Mouse (Mus musculus): ENCODE measurements at regions not wholly inside any gene's neighbourhood (a gene's known extent, or its start where the extent isn't known, plus 50 kb on each side); places are given as distances from the start of the nearest gene placed in this dataset.

GRCm38 (mm10) chr6:135520868-135521267 lies 158.5 kb downstream of the Emp1 start:
- in situ Hi-C loops (cut with MseI, MboI): no loop called here

- in situ Hi-C loops (cut with MseI, MboI): no loop called here
Measured at GRCm38 (mm10) chr6:135524886-135525285, 162.5 kb downstream of the Emp1 start.

GRCm38 (mm10) chr6:135525841-135526327 lies 163.5 kb downstream of the Emp1 start:
- in situ Hi-C loops (cut with MseI, MboI): no loop called here

- in situ Hi-C loops (cut with MseI, MboI): no loop called here
Measured at GRCm38 (mm10) chr6:135526460-135527160, 164.3 kb downstream of the Emp1 start.

GRCm38 (mm10) chr6:135527879-135528278 lies 165.5 kb downstream of the Emp1 start:
- in situ Hi-C loops (cut with MseI, MboI): no loop called here

- in situ Hi-C loops (cut with MseI, MboI): no loop called here
Measured at GRCm38 (mm10) chr6:135539791-135540646, 177.7 kb downstream of the Emp1 start.

- in situ Hi-C loops (cut with MseI, MboI): no loop called here
Measured at GRCm38 (mm10) chr6:135541566-135541965, 179.2 kb downstream of the Emp1 start.

GRCm38 (mm10) chr6:135542356-135542755 lies 180.0 kb downstream of the Emp1 start:
- in situ Hi-C loops (cut with MseI, MboI): no loop called here

- in situ Hi-C loops (cut with MseI, MboI): no loop called here
Measured at GRCm38 (mm10) chr6:135543390-135543789, 181.0 kb downstream of the Emp1 start.

GRCm38 (mm10) chr6:135543863-135544262 lies 181.5 kb downstream of the Emp1 start:
- in situ Hi-C loops (cut with MseI, MboI): no loop called here

GRCm38 (mm10) chr6:135550368-135550950 lies 188.1 kb downstream of the Emp1 start:
- in situ Hi-C loops (cut with MseI, MboI): no loop called here

GRCm38 (mm10) chr6:135552396-135552795 lies 190.1 kb downstream of the Emp1 start:
- in situ Hi-C loops (cut with MseI, MboI): no loop called here

GRCm38 (mm10) chr6:135559501-135559907 lies 197.2 kb downstream of the Emp1 start:
- in situ Hi-C loops (cut with MseI, MboI): no loop called here

- in situ Hi-C loops (cut with MseI, MboI): no loop called here
Measured at GRCm38 (mm10) chr6:135562267-135562666, 199.9 kb downstream of the Emp1 start.

GRCm38 (mm10) chr6:135563766-135564165 lies 201.4 kb downstream of the Emp1 start:
- in situ Hi-C loops (cut with MseI, MboI): no loop called here

- in situ Hi-C loops (cut with MseI, MboI): no loop called here
Measured at GRCm38 (mm10) chr6:135569086-135569485, 206.7 kb downstream of the Emp1 start.

GRCm38 (mm10) chr6:135575294-135575693 lies 212.9 kb downstream of the Emp1 start:
- in situ Hi-C loops (cut with MseI, MboI): no loop called here

- in situ Hi-C loops (cut with MseI, MboI): no loop called here
Measured at GRCm38 (mm10) chr6:135578728-135579127, 216.4 kb downstream of the Emp1 start.

- in situ Hi-C loops (cut with MseI, MboI): no loop called here
Measured at GRCm38 (mm10) chr6:135582567-135582966, 220.2 kb downstream of the Emp1 start.

GRCm38 (mm10) chr6:135584782-135585181 lies 222.4 kb downstream of the Emp1 start:
- in situ Hi-C loops (cut with MseI, MboI): no loop called here

- in situ Hi-C loops (cut with MseI, MboI): no loop called here
Measured at GRCm38 (mm10) chr6:135590084-135590483, 227.7 kb downstream of the Emp1 start.

GRCm38 (mm10) chr6:135591085-135591484 lies 228.7 kb downstream of the Emp1 start:
- in situ Hi-C loops (cut with MseI, MboI): no loop called here

All from mouse trophoblast stem cell (cell line).